Mouse (Mus musculus) forebrain, embryonic 12.5 days (tissue): Measurements from ENCODE around the gene Ankrd24. TPM values are rescaled to one million over a fixed set of nuclear protein-coding genes. Genes with fewer than 3 reads are reported as not detected.
A peak's percentile ranks its signal among the peaks of the same experiment; 100 is the strongest.

Experiments used
- ATAC-seq: fragments of 200-750 bp; cut with Nextera tagmentation; 2 replicates; pipeline ENCODE4 v1.8.0; 2017; ENCODE audit warnings: moderate TSS enrichment; ENCODE audit not compliant: low FRiP score
- H3K27ac ChIP-seq: fragments of 300-500 bp; sonication (generic); 2 replicates; pipeline ENCODE4 v1.5.1; 2016; ENCODE audit warnings: mild to moderate bottlenecking
- H3K27me3 ChIP-seq: fragments of 300-500 bp; sonication (generic); 2 replicates; pipeline ENCODE4 v1.6.1; 2016; ENCODE audit warnings: mild to moderate bottlenecking
- H3K36me3 ChIP-seq: fragments of 300-500 bp; sonication (generic); replicated peaks from 2 replicates; pipeline ENCODE4 v1.6.1; 2016; ENCODE audit warnings: mild to moderate bottlenecking
- H3K4me1 ChIP-seq: fragments of 300-500 bp; sonication (generic); 2 replicates; pipeline ENCODE4 v1.6.1; 2016
- H3K4me2 ChIP-seq: fragments of 300-500 bp; sonication (generic); 2 replicates; pipeline ENCODE4 v1.6.1; 2016; ENCODE audit warnings: mild to moderate bottlenecking, moderate library complexity
- H3K4me3 ChIP-seq: fragments of 300-500 bp; sonication (generic); replicated peaks from 2 replicates; pipeline ENCODE4 v1.5.1; 2016; ENCODE audit warnings: mild to moderate bottlenecking
- H3K9ac ChIP-seq: fragments of 300-500 bp; sonication (generic); 2 replicates; pipeline ENCODE4 v1.6.1; 2016; ENCODE audit warnings: mild to moderate bottlenecking
- H3K9me3 ChIP-seq: fragments of 300-500 bp; sonication (generic); 2 replicates; pipeline ENCODE4 v1.6.1; 2016
- WGBS: fragments of 180-500 bp; shearing (Covaris S2); methylation state at CpG from one replicate; pipeline ENCODE4 v1.1.7; 2016; 5-methylcytosine and 5-hydroxymethylcytosine counted together
- polyA plus RNA-seq: library from polyadenylated mRNA; unstranded; fragments of >200 nt; fragmentation: Nextera tagmentation; extraction: Ambion mirVana; gene quantifications from 2 replicates; pipeline ENCODE4 v1.2.1, GENCODE M21; 2016

Ankrd24 gene
- polyA plus RNA-seq, 1 experiment from 2014 or later: 7.4 TPM

DNA sequence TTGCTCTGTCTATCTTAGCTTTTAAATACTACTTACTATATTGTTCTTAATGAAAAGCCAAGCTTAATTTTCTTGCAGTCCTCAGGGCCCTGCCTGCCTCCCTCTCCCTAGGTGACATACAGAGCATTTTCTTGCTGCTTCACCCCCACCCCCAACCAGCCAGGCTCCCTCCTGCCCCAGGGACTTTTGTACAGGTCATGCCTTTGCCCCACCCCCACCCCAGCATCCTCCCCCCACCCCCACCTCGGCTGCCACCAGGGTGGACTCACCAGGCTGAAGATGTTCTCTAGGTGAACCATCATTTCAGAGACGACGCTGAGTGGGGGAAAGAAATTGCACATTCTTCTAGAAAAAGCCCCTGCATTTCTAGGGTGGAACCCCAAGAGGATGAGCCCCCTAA lies 30.0 kb upstream of the Ankrd24 start:
- WGBS: 31% methylated on average over 3 of the region's 3 CpGs

DNA sequence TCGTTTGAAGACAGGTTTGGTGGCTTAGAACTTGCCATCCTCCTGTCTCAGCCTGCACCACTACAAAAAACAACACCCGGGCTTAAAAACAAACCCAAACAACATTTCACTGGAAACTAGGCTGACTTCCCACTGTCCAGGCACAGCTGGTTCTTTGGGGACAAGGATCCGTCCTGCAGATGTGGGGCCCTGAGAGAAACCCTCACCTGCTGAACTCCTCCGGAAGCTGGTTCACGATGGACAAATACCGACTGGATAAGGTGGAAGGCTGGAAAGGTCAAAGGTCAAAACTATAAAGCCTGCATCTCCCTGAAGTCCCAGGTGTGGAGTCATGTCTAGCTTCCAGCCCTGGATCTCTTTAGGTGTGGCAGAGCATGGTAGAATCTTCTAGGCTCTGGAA lies 29.5 kb upstream of the Ankrd24 start:
- Histone ChIP-seq H3K4me2 (no peak overlapping the region), H3K4me1 (peaks cover 50% of the 10 kb centered on the region), H3K36me3 (no peaks in the 10 kb centered on the region), H3K9me3 (no peaks in the 10 kb centered on the region), H3K27ac (no peak overlapping the region), H3K4me3 (no peak overlapping the region), H3K27me3 (peaks cover 82% of the 10 kb centered on the region), H3K9ac (no peak overlapping the region)
- no peak for ATAC-seq
- 66% methylated on average over 6 of the region's 6 CpGs for WGBS

More for the DNA sequence above, 30.0 kb upstream of the Ankrd24 start:
- no peaks in the 10 kb centered on the region for H3K36me3 ChIP-seq
- ATAC-seq: no peak
- no peak overlapping the region for H3K9ac ChIP-seq
- no peak overlapping the region for H3K4me3 ChIP-seq
- no peak overlapping the region for H3K4me2 ChIP-seq
- H3K9me3 ChIP-seq: no peaks in the 10 kb centered on the region
- H3K4me1 ChIP-seq: peaks cover 50% of the 10 kb centered on the region
- H3K27me3 ChIP-seq: peaks cover 87% of the 10 kb centered on the region
- no peak overlapping the region for H3K27ac ChIP-seq

DNA sequence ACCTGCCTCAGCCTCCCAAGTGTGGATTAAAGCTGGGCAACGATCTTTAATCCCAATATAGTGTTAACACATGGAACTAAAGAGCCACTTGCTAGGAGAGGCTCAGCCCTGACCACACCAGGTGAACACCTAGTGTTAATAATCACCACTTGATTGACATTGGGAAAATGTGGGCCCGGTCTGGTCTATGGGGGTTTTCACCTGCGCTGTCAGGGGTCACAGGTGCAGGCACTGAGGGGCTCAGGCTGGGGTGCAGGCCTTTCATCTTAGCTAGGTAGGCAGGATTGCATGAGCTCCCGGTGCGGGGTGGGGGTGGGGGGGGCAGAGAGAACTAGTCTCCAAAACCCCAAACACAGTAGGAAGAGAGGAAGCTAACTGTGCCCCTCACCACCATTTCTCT lies 28.7 kb upstream of the Ankrd24 start:
- Histone ChIP-seq H3K4me1 (peaks cover 51% of the 10 kb centered on the region), H3K27me3 (peaks cover 74% of the 10 kb centered on the region), H3K4me2 (no peak overlapping the region), H3K9ac (no peak overlapping the region), H3K4me3 (no peak overlapping the region), H3K36me3 (no peaks in the 10 kb centered on the region), H3K9me3 (no peaks in the 10 kb centered on the region), H3K27ac (no peak overlapping the region)
- ATAC-seq: no peak
- 75% methylated on average over 5 of the region's 5 CpGs for WGBS

DNA sequence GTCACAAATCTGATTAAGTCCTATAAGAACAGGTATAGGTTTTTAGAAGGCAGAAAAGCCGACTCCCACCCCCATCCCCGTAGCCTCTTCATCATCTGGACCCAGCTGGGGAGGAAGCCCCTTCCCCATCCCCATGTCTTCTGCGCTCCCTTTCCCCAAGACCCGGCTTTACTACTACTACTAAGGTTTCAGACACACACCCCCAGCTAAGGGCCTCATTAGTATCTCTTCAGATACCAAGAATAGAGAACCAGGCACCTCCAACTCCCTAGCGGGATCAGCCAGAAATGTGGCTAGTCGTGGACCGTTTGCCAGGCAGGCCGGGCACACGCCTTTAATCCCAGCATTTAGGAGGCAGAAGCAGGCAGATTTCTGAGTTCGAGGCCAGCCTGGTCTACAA lies 28.2 kb upstream of the Ankrd24 start:
- WGBS: 51% methylated on average over 10 of the region's 10 CpGs
- no peak for ATAC-seq
- H3K27me3 ChIP-seq: peaks cover 70% of the 10 kb centered on the region
- no peak overlapping the region for H3K4me3 ChIP-seq
- no peaks in the 10 kb centered on the region for H3K36me3 ChIP-seq
- no peak overlapping the region for H3K9ac ChIP-seq
- peaks cover 54% of the 10 kb centered on the region for H3K4me1 ChIP-seq
- no peak overlapping the region for H3K27ac ChIP-seq
- H3K9me3 ChIP-seq: no peaks in the 10 kb centered on the region
- H3K4me2 ChIP-seq: no peak overlapping the region

DNA sequence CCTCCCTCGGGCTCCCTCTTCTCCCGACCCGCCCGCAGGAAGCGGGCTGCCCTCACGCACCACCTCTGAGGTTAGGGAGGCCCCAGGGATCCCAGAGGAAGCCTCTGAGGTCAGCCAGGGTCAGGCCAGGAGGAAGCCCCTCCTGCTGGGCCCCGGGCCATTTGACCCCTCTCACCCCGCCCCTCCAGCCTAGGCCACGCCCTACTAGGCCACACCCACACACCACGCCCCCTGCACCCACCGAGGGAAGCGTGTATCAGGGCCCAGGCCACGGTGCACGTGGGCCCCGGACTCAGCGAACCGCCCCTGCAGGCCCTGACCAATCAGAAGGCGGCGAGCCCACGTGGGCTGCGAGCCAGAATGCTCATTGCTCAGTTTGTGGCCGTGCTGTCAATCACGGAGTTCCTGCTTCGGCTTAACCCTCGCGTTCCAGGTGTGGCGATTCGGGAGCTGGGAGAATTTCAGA lies 27.6 kb upstream of the Ankrd24 start, which contains the start of gene Tle6:
TSS of gene Tle6 (minus strand) at position 336 of the 466 bp plus-strand sequence.
- Histone ChIP-seq H3K27ac (no peak within 1 kb of the TSS), H3K9me3 (no peaks in the 10 kb centered on the region), H3K9ac (no peak within 1 kb of the TSS), H3K4me2 (peak within 1 kb of the TSS; percentile 48), H3K36me3 (no peaks in the 10 kb centered on the region), H3K4me3 (peak within 1 kb of the TSS; percentile 21), H3K27me3 (peaks cover 63% of the 10 kb centered on the region), H3K4me1 (peaks cover 54% of the 10 kb centered on the region)
- under 1% methylated on average over 28 of the region's 28 CpGs for WGBS
- ATAC-seq: peak; percentile 87

DNA sequence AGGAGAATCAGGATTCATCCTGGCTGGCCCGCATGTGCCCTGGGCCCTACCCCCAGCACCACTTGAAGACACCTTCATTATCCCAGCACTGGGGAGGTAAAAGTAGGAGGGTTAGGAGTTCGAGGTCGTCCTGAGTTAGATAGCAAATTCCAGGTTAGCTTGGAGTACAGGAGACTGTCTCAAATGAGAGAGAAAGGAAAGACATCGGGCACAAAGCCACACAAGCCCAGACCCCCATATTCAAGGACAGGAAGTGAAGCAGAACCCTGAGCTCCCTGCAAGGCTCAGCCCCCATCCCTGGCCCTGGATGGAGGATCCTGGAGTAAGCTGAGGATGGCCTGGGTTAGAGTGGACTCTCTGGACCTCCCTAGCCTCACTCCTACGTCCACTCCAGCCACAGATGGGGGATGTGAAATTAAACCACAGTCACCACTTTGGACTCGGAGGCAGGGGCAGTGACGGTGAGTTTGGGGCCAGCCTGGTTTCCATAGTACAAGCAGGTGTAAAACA lies 26.9 kb upstream of the Ankrd24 start:
- no peaks in the 10 kb centered on the region for H3K36me3 ChIP-seq
- WGBS: 15% methylated on average over 7 of the region's 7 CpGs
- no peak overlapping the region for H3K27ac ChIP-seq
- 0 out of 2 replicates have a peak, but pooled peaks have one; percentile 0 for ATAC-seq
- H3K4me2 ChIP-seq: peak overlapping the region; percentile 48
- H3K4me1 ChIP-seq: peaks cover 48% of the 10 kb centered on the region
- H3K27me3 ChIP-seq: peaks cover 56% of the 10 kb centered on the region
- no peaks in the 10 kb centered on the region for H3K9me3 ChIP-seq
- H3K4me3 ChIP-seq: 0 out of 2 replicates have a peak overlapping the region, but pooled peaks have one; percentile 21
- no peak overlapping the region for H3K9ac ChIP-seq

DNA sequence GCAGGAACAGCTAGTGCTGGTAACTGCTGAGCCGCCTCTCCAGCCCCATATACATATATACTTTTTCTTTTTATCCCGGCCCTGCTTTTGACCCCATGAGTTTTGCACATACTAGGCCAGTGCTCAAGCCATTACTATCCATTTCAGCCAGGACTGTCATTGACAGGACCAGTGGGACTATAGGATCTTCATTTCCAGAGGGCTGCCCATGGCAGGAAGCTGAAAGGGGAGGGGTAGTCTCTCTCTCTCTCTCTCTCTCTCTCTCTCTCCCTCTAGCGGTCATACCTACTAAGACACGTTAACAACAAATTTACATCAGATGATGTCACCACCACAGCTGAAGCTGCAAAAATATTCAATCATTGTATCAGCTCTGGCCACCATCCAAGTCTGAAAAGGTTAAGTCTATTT lies 25.6 kb upstream of the Ankrd24 start:
- Histone ChIP-seq H3K4me3 (no peak overlapping the region), H3K4me2 (no peak overlapping the region), H3K4me1 (peaks cover 41% of the 10 kb centered on the region), H3K9ac (no peak overlapping the region), H3K27ac (no peak overlapping the region), H3K9me3 (no peaks in the 10 kb centered on the region), H3K27me3 (peaks cover 43% of the 10 kb centered on the region), H3K36me3 (no peaks in the 10 kb centered on the region; the same call in 1 of the 2 replicates)
- no peak for ATAC-seq
- 16% methylated on average over 4 of the region's 4 CpGs for WGBS

DNA sequence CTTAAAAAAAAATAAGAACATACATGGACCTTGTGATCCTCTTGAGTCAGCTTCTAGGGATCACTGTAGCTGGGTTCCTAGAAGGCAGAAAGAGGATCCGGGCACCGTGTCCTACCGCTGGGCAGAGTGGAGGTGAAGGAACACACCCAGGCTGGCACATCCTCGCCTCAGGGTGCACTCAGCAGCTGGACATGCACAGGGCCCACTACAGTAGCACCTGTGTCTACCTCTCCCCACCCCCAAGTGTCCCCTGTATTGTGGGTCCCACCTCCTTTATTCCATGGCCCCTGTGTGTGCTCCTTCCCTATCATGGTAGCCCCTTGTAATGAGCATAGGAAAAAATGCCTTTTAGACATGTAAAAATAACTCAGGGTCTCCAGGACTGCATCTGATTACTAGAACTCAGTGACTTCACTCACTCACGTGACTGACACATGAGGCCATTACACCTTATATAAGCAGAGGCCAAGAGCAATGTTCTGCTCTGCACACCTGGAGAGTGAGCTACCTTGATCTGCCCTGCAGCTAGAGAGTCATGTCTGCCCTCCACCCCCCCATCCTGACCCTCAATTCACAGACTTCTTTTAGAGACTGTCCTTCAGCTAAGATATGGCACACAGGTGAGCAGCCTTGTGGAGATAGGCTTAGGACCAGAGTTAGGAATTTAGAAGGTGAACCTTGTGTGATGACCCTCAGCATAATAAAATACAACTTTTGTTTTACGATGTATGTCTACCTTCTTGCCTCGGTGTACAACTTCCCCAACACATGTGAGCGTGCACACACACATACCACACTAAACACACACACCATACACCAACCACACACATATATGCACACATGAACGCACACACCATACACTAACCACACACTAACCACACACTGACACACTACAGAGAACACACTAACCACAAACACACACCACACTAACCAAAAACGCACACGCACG lies 24.0 kb upstream of the Ankrd24 start:
- peaks cover 28% of the 10 kb centered on the region for H3K27me3 ChIP-seq
- no peak overlapping the region for H3K27ac ChIP-seq
- 0 out of 2 replicates have a peak overlapping the region, but pooled peaks have one; percentile 76 for H3K4me2 ChIP-seq
- H3K36me3 ChIP-seq: peaks cover 7% of the 10 kb centered on the region
- no peaks in the 10 kb centered on the region for H3K9me3 ChIP-seq
- WGBS: 83% methylated on average over 12 of the region's 12 CpGs
- no peak overlapping the region for H3K4me3 ChIP-seq
- peaks cover 38% of the 10 kb centered on the region for H3K4me1 ChIP-seq
- ATAC-seq: no peak
- H3K9ac ChIP-seq: no peak overlapping the region; the same call in 1 of the 2 replicates

DNA sequence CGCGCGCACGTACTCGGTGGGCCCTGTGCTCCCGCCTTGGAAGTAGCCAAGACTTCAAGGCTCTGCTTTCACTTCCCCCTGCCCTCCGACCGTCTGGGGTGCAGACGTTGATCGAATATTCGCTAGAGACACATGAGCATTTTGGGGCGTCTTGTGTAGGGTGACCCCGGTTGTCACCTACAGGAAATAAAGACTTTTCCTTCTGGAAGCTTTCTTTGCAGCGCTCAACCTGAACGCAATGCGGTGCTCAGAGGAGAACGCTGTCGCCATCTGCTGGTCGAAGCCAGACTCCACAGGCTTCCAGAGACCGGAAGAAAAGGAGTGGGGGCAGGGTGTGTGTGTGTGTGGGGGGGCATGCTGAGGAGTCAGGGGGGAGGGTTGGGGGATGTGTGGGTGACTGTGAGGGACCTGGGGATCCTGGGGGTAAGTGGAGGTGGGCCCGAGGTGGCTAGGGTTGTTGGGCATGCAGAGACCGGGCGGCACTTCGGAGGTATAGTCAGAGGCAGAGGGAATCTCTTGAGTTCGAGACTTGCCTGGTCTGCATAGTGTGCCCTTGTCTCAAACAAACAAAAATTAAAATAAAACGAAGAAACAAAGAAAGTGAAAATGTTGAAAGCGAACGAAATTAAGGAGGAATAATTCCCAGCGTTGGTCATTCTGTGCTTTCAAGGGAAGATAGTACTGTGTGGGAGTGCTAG lies 23.2 kb upstream of the Ankrd24 start:
- no peaks in the 10 kb centered on the region for H3K9me3 ChIP-seq
- H3K27me3 ChIP-seq: peaks cover 19% of the 10 kb centered on the region
- H3K4me2 ChIP-seq: peak overlapping the region; percentile 76
- peak overlapping the region; percentile 51 for H3K4me3 ChIP-seq
- 19% methylated on average over 29 of the region's 29 CpGs for WGBS
- H3K4me1 ChIP-seq: peaks cover 38% of the 10 kb centered on the region
- ATAC-seq: peak; percentile 44
- no peak overlapping the region; the same call in 1 of the 2 replicates for H3K9ac ChIP-seq
- H3K36me3 ChIP-seq: peaks cover 9% of the 10 kb centered on the region
- H3K27ac ChIP-seq: peak overlapping the region; percentile 93

DNA sequence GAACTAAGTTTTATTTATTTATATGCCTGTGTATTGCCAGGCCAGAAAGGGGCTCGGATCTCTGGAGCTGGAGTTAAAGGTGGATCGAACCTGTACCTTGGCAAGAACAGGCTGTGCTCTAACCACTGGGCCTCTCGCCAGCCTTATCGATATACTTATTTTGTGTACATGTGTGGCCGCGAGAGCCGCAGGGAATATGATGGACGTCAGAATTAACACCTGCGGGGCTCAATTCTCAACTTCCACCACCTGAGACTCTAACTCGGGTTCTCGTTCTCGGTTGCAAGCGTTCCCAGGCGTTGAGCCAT lies 22.7 kb upstream of the Ankrd24 start:
- peaks cover 17% of the 10 kb centered on the region for H3K27me3 ChIP-seq
- ATAC-seq: 0 out of 2 replicates have a peak, but pooled peaks have one; percentile 1
- H3K4me3 ChIP-seq: peak overlapping the region; percentile 51
- H3K4me1 ChIP-seq: peaks cover 35% of the 10 kb centered on the region
- peak overlapping the region; percentile 93 for H3K27ac ChIP-seq
- H3K4me2 ChIP-seq: peak overlapping the region; percentile 76
- peaks cover 9% of the 10 kb centered on the region for H3K36me3 ChIP-seq
- 4% methylated on average over 14 of the region's 14 CpGs for WGBS
- H3K9ac ChIP-seq: peak overlapping the region; percentile 46
- H3K9me3 ChIP-seq: no peaks in the 10 kb centered on the region

DNA sequence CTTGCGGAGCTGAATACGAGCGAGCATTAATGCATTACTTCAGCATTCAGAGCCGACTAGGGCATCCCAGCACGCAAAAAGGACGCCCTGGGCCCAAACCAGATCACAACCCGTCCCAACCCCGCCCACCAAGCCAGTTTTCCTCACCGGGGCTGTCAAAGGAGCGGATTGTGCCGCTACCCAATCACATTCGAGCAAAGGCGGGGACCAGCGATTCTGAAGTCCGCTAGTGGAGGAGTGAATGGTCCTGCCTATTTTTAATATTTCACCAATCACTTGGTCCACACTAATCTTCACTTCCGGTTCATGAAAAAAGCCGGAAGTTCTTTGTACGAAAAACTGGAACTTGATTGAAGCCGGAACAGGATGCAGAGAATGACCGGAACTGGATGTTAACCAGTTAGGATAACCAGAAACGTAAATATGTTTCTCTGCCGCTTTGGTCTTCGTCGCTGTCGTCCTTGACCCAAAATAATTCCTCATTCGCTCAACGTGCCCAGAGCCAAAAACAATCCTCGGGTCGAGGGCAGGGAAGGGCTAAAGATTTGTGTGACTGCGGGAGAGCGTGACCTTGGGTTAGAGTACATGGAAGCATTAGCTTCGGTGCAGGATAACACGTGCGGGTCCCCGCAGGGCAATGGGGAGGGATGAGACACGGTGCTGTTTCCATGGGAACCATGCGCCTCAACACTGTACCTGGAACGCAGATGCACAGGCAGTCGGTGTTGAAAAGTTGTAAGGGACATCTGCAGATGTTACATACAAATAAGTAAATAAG lies 22.2 kb upstream of the Ankrd24 start, which contains the start of gene BC025920:
TSS of gene BC025920 (plus strand) at position 297 of the 778 bp plus-strand sequence.
- Histone ChIP-seq H3K36me3 (peaks cover 9% of the 10 kb centered on the region), H3K4me2 (peak within 1 kb of the TSS; percentile 76), H3K27me3 (peaks cover 16% of the 10 kb centered on the region), H3K9me3 (no peaks in the 10 kb centered on the region), H3K4me3 (peak within 1 kb of the TSS; percentile 51), H3K4me1 (peaks cover 30% of the 10 kb centered on the region), H3K9ac (peak within 1 kb of the TSS; percentile 53), H3K27ac (peak within 1 kb of the TSS; percentile 93)
- peak; percentile 88 for ATAC-seq
- 1% methylated on average over 39 of the region's 39 CpGs for WGBS
